Mouse (Mus musculus) brown adipose tissue, adult 24 weeks (tissue): Measurements from ENCODE around the gene 7530416G11Rik. TPM values are rescaled to one million over a fixed set of nuclear protein-coding genes. Genes with fewer than 3 reads are reported as not detected.

Source experiments
- H3K27ac ChIP-seq: fragments of 200-500 bp; replicated peaks from 2 replicates; pipeline ENCODE4 v1.5.1; 2012; ENCODE audit warnings: low read depth, mild to moderate bottlenecking, low read length
- H3K4me1 ChIP-seq: fragments of 200-500 bp; 2 replicates; pipeline ENCODE4 v1.6.1; 2012; ENCODE audit warnings: low read length, mixed read lengths; ENCODE audit not compliant: control insufficient read depth, insufficient read depth, insufficient read length
- H3K4me3 ChIP-seq: fragments of 200-500 bp; 2 replicates; pipeline ENCODE4 v1.5.1; 2012; ENCODE audit warnings: low read depth, mild to moderate bottlenecking, low read length, moderate library complexity; ENCODE audit not compliant: insufficient read depth
- polyA plus RNA-seq: library from polyadenylated mRNA; stranded (reverse); fragments of >200 nt; gene quantifications from 2 replicates; pipeline ENCODE4 v1.2.4, GENCODE M21; 2012; ENCODE audit not compliant: missing spikeins, insufficient read depth, insufficient read length

The 7530416G11Rik gene
- not detected in 2 replicates for polyA plus RNA-seq

- no peak within 1 kb of the TSS for H3K27ac ChIP-seq
- H3K4me1 ChIP-seq: no peaks in the 10 kb centered on the region
- H3K4me3 ChIP-seq: no peak within 1 kb of the TSS
Measured at GRCm38 (mm10) chr15:85503127-85503526, at the start of gene 7530416G11Rik. TSS of gene 7530416G11Rik (minus strand) at chr15:85503227.

- Histone ChIP-seq H3K27ac (no peak overlapping the region), H3K4me3 (no peak overlapping the region), H3K4me1 (no peaks in the 10 kb centered on the region)
Measured at GRCm38 (mm10) chr15:85546500-85546899, 43.5 kb upstream of the 7530416G11Rik start.

- no peaks in the 10 kb centered on the region for H3K4me1 ChIP-seq
- no peak overlapping the region for H3K4me3 ChIP-seq
- no peak overlapping the region for H3K27ac ChIP-seq
Measured at GRCm38 (mm10) chr15:85545369-85545768, 42.3 kb upstream of the 7530416G11Rik start.

- Histone ChIP-seq H3K4me3 (no peak overlapping the region), H3K27ac (no peak overlapping the region), H3K4me1 (no peaks in the 10 kb centered on the region)
Measured at GRCm38 (mm10) chr15:85538170-85538569, 35.1 kb upstream of the 7530416G11Rik start.

GRCm38 (mm10) chr15:85537151-85537550, 34.1 kb upstream of the 7530416G11Rik start:
- Histone ChIP-seq H3K4me3 (no peak overlapping the region), H3K4me1 (no peaks in the 10 kb centered on the region), H3K27ac (no peak overlapping the region)

- H3K4me3 ChIP-seq: no peak overlapping the region
- H3K27ac ChIP-seq: no peak overlapping the region
- no peaks in the 10 kb centered on the region for H3K4me1 ChIP-seq
Measured at GRCm38 (mm10) chr15:85534646-85535045, 31.6 kb upstream of the 7530416G11Rik start.

GRCm38 (mm10) chr15:85534215-85534614, 31.2 kb upstream of the 7530416G11Rik start:
- Histone ChIP-seq H3K27ac (no peak overlapping the region), H3K4me1 (no peaks in the 10 kb centered on the region), H3K4me3 (no peak overlapping the region)

GRCm38 (mm10) chr15:85532063-85532462, 29.0 kb upstream of the 7530416G11Rik start:
- no peaks in the 10 kb centered on the region for H3K4me1 ChIP-seq
- H3K27ac ChIP-seq: no peak overlapping the region
- no peak overlapping the region for H3K4me3 ChIP-seq

GRCm38 (mm10) chr15:85529911-85530310, 26.9 kb upstream of the 7530416G11Rik start:
- no peaks in the 10 kb centered on the region for H3K4me1 ChIP-seq
- H3K4me3 ChIP-seq: no peak overlapping the region
- H3K27ac ChIP-seq: no peak overlapping the region

GRCm38 (mm10) chr15:85524404-85524950, 21.4 kb upstream of the 7530416G11Rik start:
- no peak overlapping the region for H3K4me3 ChIP-seq
- no peaks in the 10 kb centered on the region for H3K4me1 ChIP-seq
- H3K27ac ChIP-seq: no peak overlapping the region

- Histone ChIP-seq H3K4me3 (no peak overlapping the region), H3K4me1 (no peaks in the 10 kb centered on the region), H3K27ac (no peak overlapping the region)
Measured at GRCm38 (mm10) chr15:85523173-85523991, 20.4 kb upstream of the 7530416G11Rik start.

GRCm38 (mm10) chr15:85519438-85519837, 16.4 kb upstream of the 7530416G11Rik start:
- H3K4me3 ChIP-seq: no peak overlapping the region
- H3K4me1 ChIP-seq: no peaks in the 10 kb centered on the region
- H3K27ac ChIP-seq: no peak overlapping the region

GRCm38 (mm10) chr15:85507370-85508014, 4.5 kb upstream of the 7530416G11Rik start:
- Histone ChIP-seq H3K27ac (no peak overlapping the region), H3K4me3 (no peak overlapping the region), H3K4me1 (no peaks in the 10 kb centered on the region)

- Histone ChIP-seq H3K4me1 (no peaks in the 10 kb centered on the region), H3K27ac (no peak overlapping the region), H3K4me3 (no peak overlapping the region)
Measured at GRCm38 (mm10) chr15:85506680-85507079, 3.7 kb upstream of the 7530416G11Rik start.

- Histone ChIP-seq H3K27ac (no peak overlapping the region), H3K4me3 (no peak overlapping the region), H3K4me1 (no peaks in the 10 kb centered on the region)
Measured at GRCm38 (mm10) chr15:85505118-85505925, 2.3 kb upstream of the 7530416G11Rik start.
